Mouse (Mus musculus): ENCODE data around the gene Zdhhc8. TPM values are rescaled to one million over a fixed set of nuclear protein-coding genes. Genes with fewer than 3 reads are reported as not detected.

Gene Zdhhc8
- polyA plus RNA-seq, 1 experiment, result 11.7 TPM

GRCm38 (mm10) chr16:18235389-18236065, 591 bp upstream of the Zdhhc8 start:
- TF ChIP-seq POLR2A (IDR thresholded peaks at IDR 0.05; ENCODE audit: borderline replicate concordance, control insufficient read depth, low read depth, low read length) (no peak), CTCF (IDR thresholded peaks at IDR 0.05; ENCODE audit: control insufficient read depth, insufficient read depth, low read length) (no peak)
- WGBS, result 13% methylated on average over 19 of the region's 19 CpGs
- Histone ChIP-seq H3K27ac (ENCODE audit: control insufficient read depth, insufficient read depth, low read depth, low read length, poor library complexity) (no peak overlapping the region; the same call in 1 of the 2 replicates), H3K4me3 (replicated peaks; ENCODE audit: control insufficient read depth, low read depth, low read length) (peak overlapping the region; percentile 66), H3K4me1 (ENCODE audit: control insufficient read depth, insufficient read depth, low read length) (no peaks in the 10 kb centered on the region; the same call in 1 of the 2 replicates)

DNA sequence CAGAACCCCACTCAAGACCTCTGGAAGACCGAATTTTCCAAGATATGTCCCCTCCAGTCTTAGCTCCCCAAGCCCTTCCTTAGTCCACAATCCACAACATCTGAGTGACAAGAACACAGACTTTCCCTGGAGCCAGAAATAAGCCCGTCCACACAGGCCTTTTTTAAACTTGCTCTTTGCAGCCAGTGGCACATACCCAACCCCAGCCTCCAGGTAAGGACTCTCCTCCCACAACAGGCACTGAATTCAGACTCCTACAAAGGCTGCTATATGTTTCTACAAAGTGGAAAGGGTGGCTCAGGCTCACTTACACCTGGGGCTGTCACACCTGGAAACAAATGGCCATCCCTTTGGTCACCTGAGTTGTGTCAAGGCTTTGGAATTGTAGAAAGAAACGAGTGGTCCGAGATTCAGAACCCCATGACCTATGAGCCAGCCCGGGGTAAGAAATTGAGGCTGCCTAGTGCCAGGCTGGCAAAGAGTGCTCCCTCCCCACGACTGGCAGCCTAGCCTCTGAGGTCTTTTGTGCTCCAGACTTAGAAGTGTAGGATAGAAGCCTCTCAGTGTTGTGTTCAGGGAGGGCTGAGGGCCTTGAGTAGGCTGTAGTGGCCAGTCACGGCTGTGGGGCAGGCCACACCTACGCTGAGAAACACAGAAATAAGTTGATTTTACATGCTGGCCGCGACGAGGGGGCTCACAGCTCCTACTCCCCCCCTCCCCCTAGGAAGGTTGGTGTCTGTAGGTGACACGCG, 841 bp downstream of the Zdhhc8 start:
- Histone ChIP-seq H3K27ac (ENCODE audit: control insufficient read depth, insufficient read depth, low read depth, low read length, poor library complexity) (no peak overlapping the region), H3K4me3 (replicated peaks; ENCODE audit: control insufficient read depth, low read depth, low read length) (peak overlapping the region; percentile 66), H3K4me1 (ENCODE audit: control insufficient read depth, insufficient read depth, low read length) (peaks cover 2% of the 10 kb centered on the region; the same call in 1 of the 2 replicates)
- 7% methylated on average over 13 of the region's 13 CpGs for WGBS
- TF ChIP-seq CTCF (IDR thresholded peaks at IDR 0.05; ENCODE audit: control insufficient read depth, insufficient read depth, low read length), result no peak
- TF ChIP-seq POLR2A (IDR thresholded peaks at IDR 0.05; ENCODE audit: borderline replicate concordance, control insufficient read depth, low read depth, low read length), result no peak

DNA sequence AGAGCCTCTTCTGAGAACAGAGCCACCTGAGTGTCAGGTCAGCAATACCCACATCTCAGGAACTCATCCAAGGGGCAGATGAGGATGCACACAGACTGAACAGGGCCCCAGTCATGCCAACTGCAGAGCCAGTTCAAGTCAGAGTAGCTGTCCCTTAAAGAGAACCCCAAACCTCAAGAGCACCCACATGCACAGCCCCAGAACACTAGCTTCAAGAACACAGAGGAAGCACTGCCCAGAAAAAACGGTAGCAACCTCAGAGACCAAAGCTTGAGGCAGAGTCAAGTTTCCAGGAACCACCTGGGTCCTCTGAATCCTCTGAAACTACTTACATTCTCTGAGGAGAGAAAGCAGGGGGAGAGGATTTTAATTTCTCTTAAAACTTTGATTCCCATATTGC, 1.5 kb downstream of the Zdhhc8 start:
- TF ChIP-seq POLR2A (IDR thresholded peaks at IDR 0.05; ENCODE audit: borderline replicate concordance, control insufficient read depth, low read depth, low read length), result no peak
- 0% methylated on average over 1 of the region's 1 CpGs for WGBS
- H3K27ac ChIP-seq (ENCODE audit: control insufficient read depth, insufficient read depth, low read depth, low read length, poor library complexity), result no peak overlapping the region
- peaks cover 2% of the 10 kb centered on the region; the same call in 1 of the 2 replicates for H3K4me1 ChIP-seq (ENCODE audit: control insufficient read depth, insufficient read depth, low read length)
- H3K4me3 ChIP-seq (replicated peaks; ENCODE audit: control insufficient read depth, low read depth, low read length), result no peak overlapping the region

DNA sequence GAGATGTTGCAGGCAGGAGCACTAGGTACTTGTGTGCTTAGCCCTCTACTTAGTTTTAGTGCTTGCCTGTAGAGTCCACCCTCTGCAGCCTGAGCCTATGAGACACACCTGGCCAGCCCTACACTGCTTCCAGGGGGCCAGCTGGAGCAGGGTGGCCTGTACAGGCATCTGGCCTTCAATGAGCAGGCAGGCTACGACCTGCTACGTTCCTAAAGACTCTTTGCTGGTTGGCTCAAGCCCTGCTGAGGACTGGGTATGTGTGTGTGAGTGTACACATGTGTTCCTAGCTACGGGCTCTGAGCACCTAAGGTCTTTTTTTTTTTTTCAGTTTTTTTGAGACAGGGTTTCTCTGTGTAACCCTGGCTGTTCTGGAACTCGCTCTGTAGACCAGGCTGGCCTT, 3.5 kb downstream of the Zdhhc8 start:
- TF ChIP-seq POLR2A (IDR thresholded peaks at IDR 0.05; ENCODE audit: borderline replicate concordance, control insufficient read depth, low read depth, low read length) (no peak), CTCF (IDR thresholded peaks at IDR 0.05; ENCODE audit: control insufficient read depth, insufficient read depth, low read length) (no peak)
- 77% methylated on average over 4 of the region's 4 CpGs for WGBS
- Histone ChIP-seq H3K4me1 (ENCODE audit: control insufficient read depth, insufficient read depth, low read length) (peaks cover 2% of the 10 kb centered on the region; the same call in 1 of the 2 replicates), H3K27ac (ENCODE audit: control insufficient read depth, insufficient read depth, low read depth, low read length, poor library complexity) (peak overlapping the region; percentile 9; the same call in 1 of the 2 replicates), H3K4me3 (replicated peaks; ENCODE audit: control insufficient read depth, low read depth, low read length) (no peak overlapping the region)

DNA sequence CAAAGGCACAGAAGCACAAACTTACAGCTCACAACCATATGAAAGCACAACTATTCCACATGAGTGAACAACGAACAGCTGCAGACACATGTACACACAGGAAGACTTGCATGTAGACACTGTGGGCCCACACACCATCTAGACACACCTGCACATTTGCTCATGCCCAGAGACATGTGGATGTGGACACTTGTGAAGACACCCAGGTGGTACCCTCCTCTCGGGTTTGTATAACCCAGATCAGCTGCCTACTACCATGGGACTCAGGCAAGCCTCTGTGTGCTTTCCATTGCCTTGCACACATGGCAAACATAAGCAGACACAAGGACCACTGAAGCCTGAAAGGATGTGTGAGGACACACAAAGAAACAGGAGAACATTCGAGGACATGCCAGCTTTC, 3.9 kb downstream of the Zdhhc8 start:
- H3K4me3 ChIP-seq (replicated peaks; ENCODE audit: control insufficient read depth, low read depth, low read length), result no peak overlapping the region
- H3K27ac ChIP-seq (ENCODE audit: control insufficient read depth, insufficient read depth, low read depth, low read length, poor library complexity), result no peak overlapping the region
- no peak for TF ChIP-seq POLR2A (IDR thresholded peaks at IDR 0.05; ENCODE audit: borderline replicate concordance, control insufficient read depth, low read depth, low read length)
- no peak for TF ChIP-seq CTCF (IDR thresholded peaks at IDR 0.05; ENCODE audit: control insufficient read depth, insufficient read depth, low read length)
- peaks cover 2% of the 10 kb centered on the region; the same call in 1 of the 2 replicates for H3K4me1 ChIP-seq (ENCODE audit: control insufficient read depth, insufficient read depth, low read length)
- 67% methylated on average over 3 of the region's 3 CpGs for WGBS

DNA sequence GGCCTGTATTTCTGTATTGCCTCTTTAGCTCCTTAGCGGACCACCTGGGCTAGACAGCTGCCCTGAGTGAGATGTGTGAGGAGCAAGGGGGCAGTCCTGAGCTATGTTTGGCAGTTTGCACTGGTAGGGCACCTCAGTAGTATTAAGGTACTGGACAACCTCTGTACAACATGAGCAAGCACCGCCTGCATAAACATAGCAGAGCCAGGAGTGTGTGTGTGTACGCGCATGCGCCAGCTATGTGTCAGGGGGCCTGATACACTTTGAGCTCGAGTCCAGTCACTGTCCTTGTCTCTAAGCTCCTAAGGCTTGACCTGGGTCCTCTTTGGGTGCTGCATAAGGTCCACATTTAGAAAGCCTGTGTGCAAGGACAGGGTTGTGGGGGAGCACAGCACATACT, 4.3 kb downstream of the Zdhhc8 start:
- H3K4me1 ChIP-seq (ENCODE audit: control insufficient read depth, insufficient read depth, low read length), result peaks cover 2% of the 10 kb centered on the region; the same call in 1 of the 2 replicates
- H3K27ac ChIP-seq (ENCODE audit: control insufficient read depth, insufficient read depth, low read depth, low read length, poor library complexity), result 0 out of 2 replicates have a peak overlapping the region, but pooled peaks have one; percentile 19
- no peak overlapping the region for H3K4me3 ChIP-seq (replicated peaks; ENCODE audit: control insufficient read depth, low read depth, low read length)
- WGBS, result 80% methylated on average over 6 of the region's 6 CpGs
- TF ChIP-seq CTCF (IDR thresholded peaks at IDR 0.05; ENCODE audit: control insufficient read depth, insufficient read depth, low read length), result no peak
- TF ChIP-seq POLR2A (IDR thresholded peaks at IDR 0.05; ENCODE audit: borderline replicate concordance, control insufficient read depth, low read depth, low read length), result no peak

- no peak overlapping the region for H3K27ac ChIP-seq (ENCODE audit: control insufficient read depth, insufficient read depth, low read depth, low read length, poor library complexity)
- 19% methylated on average over 11 of the region's 11 CpGs for WGBS
- no peak overlapping the region for H3K4me3 ChIP-seq (replicated peaks; ENCODE audit: control insufficient read depth, low read depth, low read length)
- peaks cover 2% of the 10 kb centered on the region; the same call in 1 of the 2 replicates for H3K4me1 ChIP-seq (ENCODE audit: control insufficient read depth, insufficient read depth, low read length)
- TF ChIP-seq POLR2A (IDR thresholded peaks at IDR 0.05; ENCODE audit: borderline replicate concordance, control insufficient read depth, low read depth, low read length) (no peak), CTCF (IDR thresholded peaks at IDR 0.05; ENCODE audit: control insufficient read depth, insufficient read depth, low read length) (no peak)
Observed at GRCm38 (mm10) chr16:18229622-18230021, 5.3 kb downstream of the Zdhhc8 start.

DNA sequence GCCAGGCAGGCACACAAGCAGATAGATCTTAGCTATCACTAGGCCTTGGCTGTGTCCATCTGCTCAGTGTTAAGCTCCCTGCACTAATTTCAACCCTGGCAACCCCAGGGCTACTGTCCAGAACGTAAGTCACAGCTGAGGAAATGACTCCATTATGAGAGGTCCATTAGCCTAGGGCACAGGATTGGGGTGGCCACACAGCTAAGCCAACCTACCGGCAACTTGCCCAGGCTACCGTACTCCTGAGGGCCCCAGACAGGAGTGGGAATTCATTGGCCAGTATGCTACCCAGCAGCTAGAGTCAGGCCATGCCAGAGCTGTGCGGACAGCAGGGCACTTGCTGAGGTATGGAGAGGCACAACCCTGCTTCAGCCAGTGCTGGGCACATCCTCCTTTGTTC, 6.1 kb downstream of the Zdhhc8 start:
- no peak overlapping the region for H3K27ac ChIP-seq (ENCODE audit: control insufficient read depth, insufficient read depth, low read depth, low read length, poor library complexity)
- peaks cover 2% of the 10 kb centered on the region; the same call in 1 of the 2 replicates for H3K4me1 ChIP-seq (ENCODE audit: control insufficient read depth, insufficient read depth, low read length)
- no peak for TF ChIP-seq POLR2A (IDR thresholded peaks at IDR 0.05; ENCODE audit: borderline replicate concordance, control insufficient read depth, low read depth, low read length)
- TF ChIP-seq CTCF (IDR thresholded peaks at IDR 0.05; ENCODE audit: control insufficient read depth, insufficient read depth, low read length), result no peak
- H3K4me3 ChIP-seq (replicated peaks; ENCODE audit: control insufficient read depth, low read depth, low read length), result no peak overlapping the region
- 79% methylated on average over 4 of the region's 4 CpGs for WGBS
